Mouse (Mus musculus) gastrocnemius, adult 2 months (tissue): ENCODE results near the gene Clec2d. TPM values are rescaled to one million over a fixed set of nuclear protein-coding genes. Genes with fewer than 3 reads are reported as not detected.
"Not testable (repeated sequence)": the region's sequence is repeated elsewhere in the genome, so short reads cannot be mapped to it uniquely, and the experiment has no call there.

ENCODE experiments used
- DNase-seq: peaks from one replicate; pipeline ENCODE4 v3.0.0; 2022
- H3K27ac ChIP-seq: fragments of 200-600 bp; 2 replicates; pipeline ENCODE4 v1.8.1; 2022; ENCODE audit warnings: mild to moderate bottlenecking
- H3K4me3 ChIP-seq: fragments of 200-600 bp; 2 replicates; pipeline ENCODE4 v1.8.1; 2022; ENCODE audit warnings: mild to moderate bottlenecking, moderate library complexity
- CTCF ChIP-seq: fragments of 200-600 bp; IDR thresholded peaks from 2 replicates; pipeline ENCODE4 v1.8.1; 2022; ENCODE audit warnings: antibody characterized with exemption, mild to moderate bottlenecking, moderate library complexity
- intact Hi-C: fragments of 180-260 bp; cut with DNase I; formaldehyde crosslinking; loops from one replicate; pipeline ENCODE4 v1.15.1; 2025
- total RNA-seq, 2 experiments: library from RNA; stranded (reverse); gene quantifications; 2 replicates each; pipeline ENCODE4 v1.2.3; 2021

The Clec2d gene
- total RNA-seq, 2 experiments from 2014 or later, result 73.7 to 109 TPM

- no peak for TF ChIP-seq CTCF
- intact Hi-C loops, result loop anchor here (5.0 kb wide), 1 partner anchor 84 kb away; no protein-coding TSS in a partner anchor
- Histone ChIP-seq H3K27ac (no peak overlapping the region), H3K4me3 (no peak overlapping the region)
- DNase-seq, result no peak
Observed at GRCm38 (mm10) chr6:129176621-129177020, 3.8 kb upstream of the Clec2d start.

DNA sequence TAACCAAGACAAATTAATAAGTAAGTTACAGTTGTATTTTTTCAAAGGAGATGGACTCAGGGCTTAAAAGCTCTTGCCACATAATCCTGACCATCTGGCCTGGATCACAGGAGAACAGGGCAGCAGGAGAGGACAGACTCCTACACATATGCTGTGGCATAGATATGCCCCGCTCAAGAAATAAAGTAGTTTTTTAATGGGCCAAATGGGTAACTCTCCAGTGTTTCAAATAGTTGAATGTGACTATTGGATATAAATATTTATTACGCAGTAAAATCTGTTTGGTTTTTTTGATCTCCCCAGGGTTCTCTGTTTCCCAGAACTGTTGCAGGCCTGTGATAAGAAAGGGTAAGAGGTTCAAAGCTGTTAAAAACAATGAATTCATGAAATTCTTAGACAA is 1.1 kb upstream of the Clec2d start:
- no peak for TF ChIP-seq CTCF
- no peak overlapping the region for H3K4me3 ChIP-seq
- no peak for DNase-seq
- intact Hi-C loops, result loop anchor here (5.0 kb wide), 1 partner anchor 87 kb away; no protein-coding TSS in a partner anchor
- peak overlapping the region; percentile 96 for H3K27ac ChIP-seq

DNA sequence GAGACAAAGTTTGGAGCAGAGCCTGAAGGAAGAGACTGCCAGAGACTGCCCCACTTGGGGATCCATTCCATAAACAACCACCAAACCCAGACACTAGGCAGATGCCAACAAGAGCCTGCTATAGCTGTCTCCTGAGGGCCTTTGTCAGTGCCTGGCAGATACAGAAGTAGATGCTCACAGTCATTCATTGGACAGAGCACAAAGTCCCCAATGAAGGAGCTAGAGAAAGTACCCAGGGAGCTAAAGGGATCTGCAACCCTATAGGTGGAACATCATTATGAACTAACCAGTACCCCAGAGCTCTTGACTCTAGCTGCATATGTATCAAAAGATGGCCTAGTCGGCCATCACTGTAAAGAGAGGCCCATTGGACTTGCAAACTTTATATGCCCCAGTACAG is 584 bp upstream of the Clec2d start:
- not testable (repeated sequence) for DNase-seq
- peak overlapping the region; percentile 90 for H3K4me3 ChIP-seq
- intact Hi-C loops, result loop anchor here (2.0 to 5.0 kb wide), 2 partner anchors 37 to 88 kb away; no protein-coding TSS in a partner anchor
- H3K27ac ChIP-seq, result peak overlapping the region; percentile 96

DNA sequence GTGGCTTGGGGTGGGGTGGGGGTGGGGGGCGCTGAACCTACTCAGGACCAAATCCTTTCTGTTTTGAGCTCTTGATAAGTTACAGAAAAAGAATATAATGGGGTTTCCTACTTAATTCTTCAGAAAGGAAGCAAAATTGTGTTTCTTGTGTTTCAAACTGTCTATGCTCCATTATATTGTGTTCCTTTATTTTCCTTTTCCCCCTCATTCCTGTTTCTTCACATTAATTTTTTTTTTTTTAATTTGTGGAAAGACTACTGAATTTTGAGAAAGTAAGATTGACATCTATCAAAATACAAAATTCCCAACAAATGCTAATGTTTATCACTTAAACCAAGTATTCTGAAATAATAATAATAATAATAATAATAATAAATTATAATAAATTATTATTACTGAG is 834 bp downstream of the Clec2d start:
- intact Hi-C loops, result loop anchor here (2.0 kb wide), 1 partner anchor 36 kb away; no protein-coding TSS in a partner anchor
- Histone ChIP-seq H3K27ac (peak overlapping the region; percentile 96), H3K4me3 (peak overlapping the region; percentile 90)
- no peak for TF ChIP-seq CTCF
- DNase-seq, result no peak

GRCm38 (mm10) chr6:129181683-129182082 is 1.3 kb downstream of the Clec2d start:
- no peak for TF ChIP-seq CTCF
- intact Hi-C loops, result loop anchor here (1.0 to 2.0 kb wide), 2 partner anchors 35 to 56 kb away; no protein-coding TSS in a partner anchor
- DNase-seq, result peak; percentile 63
- peak overlapping the region; percentile 96 for H3K27ac ChIP-seq
- H3K4me3 ChIP-seq, result peak overlapping the region; percentile 90

DNA sequence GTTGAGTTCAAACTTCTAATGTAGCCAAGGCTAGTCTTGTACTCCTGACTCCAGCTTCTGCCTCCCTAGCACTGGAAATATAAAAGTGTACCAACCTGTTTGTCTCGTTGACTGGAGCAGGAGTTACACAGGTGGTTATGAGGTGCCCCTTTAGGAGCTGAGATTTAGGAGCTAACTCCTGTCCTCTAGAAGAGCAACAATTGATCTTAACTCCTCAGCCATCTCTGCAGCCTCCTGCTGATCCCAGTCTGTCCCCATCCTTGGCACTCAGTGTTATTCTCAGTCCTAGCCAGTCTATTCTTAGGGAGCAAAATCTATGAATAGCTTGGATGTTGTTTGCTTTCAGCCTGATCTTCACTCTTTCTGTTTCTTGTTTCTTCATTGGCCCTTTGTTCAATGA is 2.1 kb downstream of the Clec2d start:
- no peak for TF ChIP-seq CTCF
- peak; percentile 47 for DNase-seq
- intact Hi-C loops, result loop anchor here (1.0 kb wide), 1 partner anchor 55 kb away; no protein-coding TSS in a partner anchor
- peak overlapping the region; percentile 96 for H3K27ac ChIP-seq
- H3K4me3 ChIP-seq, result peak overlapping the region; percentile 90

GRCm38 (mm10) chr6:129184001-129184400 is 3.6 kb downstream of the Clec2d start:
- H3K27ac ChIP-seq, result peak overlapping the region; percentile 96
- intact Hi-C loops, result not testable (repeated sequence)
- peak overlapping the region; percentile 90 for H3K4me3 ChIP-seq

DNA sequence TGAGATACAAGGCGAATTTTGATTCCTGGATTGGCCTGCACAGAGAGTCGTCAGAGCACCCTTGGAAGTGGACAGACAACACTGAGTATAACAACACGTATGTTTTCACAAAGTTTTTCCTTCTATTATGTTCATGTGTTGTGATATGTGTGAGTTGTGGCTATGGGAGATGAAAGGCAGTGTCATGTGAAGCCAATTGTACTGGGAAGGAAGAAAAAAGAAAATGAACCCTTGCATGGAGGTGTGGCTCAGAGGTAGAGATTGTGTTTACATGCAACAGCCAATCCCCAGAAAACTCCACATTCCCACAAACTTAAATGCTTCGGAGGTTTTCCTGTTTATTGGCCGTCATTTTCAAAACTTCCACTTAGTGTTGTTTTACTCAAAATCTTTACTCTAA is 4.4 kb downstream of the Clec2d start:
- TF ChIP-seq CTCF, result no peak
- DNase-seq, result no peak
- H3K27ac ChIP-seq, result peak overlapping the region; percentile 96
- peak overlapping the region; percentile 90 for H3K4me3 ChIP-seq
- intact Hi-C loops, result loop anchor here (5.0 kb wide), 1 partner anchor 202 kb away; no protein-coding TSS in a partner anchor

More at GRCm38 (mm10) chr6:129184001-129184400, 3.6 kb downstream of the Clec2d start:
- not testable (repeated sequence) for DNase-seq

DNA sequence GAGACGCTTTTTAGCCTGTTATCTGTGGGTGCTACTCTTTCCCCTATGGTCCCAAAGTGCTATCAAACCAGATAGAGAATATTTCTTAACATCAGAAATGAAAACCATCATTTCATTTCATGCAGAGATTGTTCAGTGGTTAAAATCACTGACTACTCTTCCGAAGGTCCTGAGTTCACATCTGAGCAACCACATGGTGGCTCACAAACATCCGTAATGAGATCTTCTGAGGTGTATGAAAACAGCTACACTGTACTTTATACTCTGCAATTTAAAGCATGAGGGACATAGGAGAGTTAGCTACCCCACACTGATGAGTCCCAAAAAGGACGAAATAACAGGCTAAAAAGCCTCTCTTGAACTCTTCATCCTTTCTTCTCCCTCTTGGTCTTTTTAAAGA is 5.6 kb downstream of the Clec2d start:
- H3K27ac ChIP-seq, result peak overlapping the region; percentile 96
- no peak for DNase-seq
- intact Hi-C loops, result loop anchor here (5.0 kb wide), 1 partner anchor 204 kb away; no protein-coding TSS in a partner anchor
- no peak for TF ChIP-seq CTCF
- H3K4me3 ChIP-seq, result peak overlapping the region; percentile 90

- DNase-seq, result no peak
- H3K27ac ChIP-seq, result peak overlapping the region; percentile 96
- H3K4me3 ChIP-seq, result peak overlapping the region; percentile 90
- TF ChIP-seq CTCF, result no peak
- intact Hi-C loops, result loop anchor here (5.0 kb wide), 1 partner anchor 204 kb away; no protein-coding TSS in a partner anchor
Observed at GRCm38 (mm10) chr6:129186457-129187199, 6.2 kb downstream of the Clec2d start.

- Histone ChIP-seq H3K27ac (peak overlapping the region; percentile 96; the same call in 1 of the 2 replicates), H3K4me3 (no peak overlapping the region)
- intact Hi-C loops, result loop anchor here (5.0 kb wide), 1 partner anchor 205 kb away; no protein-coding TSS in a partner anchor
- no peak for TF ChIP-seq CTCF
- no peak for DNase-seq
Observed at GRCm38 (mm10) chr6:129187200-129187651, 6.8 kb downstream of the Clec2d start.

DNA sequence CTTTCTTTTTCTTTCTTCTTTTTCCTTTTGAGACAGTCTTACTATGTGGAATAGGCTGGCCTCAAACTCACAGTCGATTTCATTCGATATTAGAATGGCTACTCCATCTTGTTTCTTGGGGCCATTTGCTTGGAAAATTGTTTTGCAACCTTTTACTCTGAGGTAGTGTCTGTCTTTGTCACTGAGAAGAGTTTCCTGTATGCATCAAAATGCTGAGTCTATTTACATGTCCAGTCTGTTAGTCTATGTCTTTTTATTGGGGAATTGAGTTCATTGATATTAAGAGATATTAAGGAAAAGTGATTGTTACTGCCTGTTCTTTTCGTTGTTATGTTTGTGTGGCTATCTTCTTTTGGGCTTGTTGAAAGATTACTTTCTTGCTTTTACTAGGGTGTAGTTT is 7.4 kb downstream of the Clec2d start:
- not testable (repeated sequence) for H3K4me3 ChIP-seq, DNase-seq
- intact Hi-C loops, result loop anchor here (5.0 kb wide), 1 partner anchor 206 kb away; no protein-coding TSS in a partner anchor
- H3K27ac ChIP-seq, result peak overlapping the region; percentile 53; the same call in 1 of the 2 replicates

GRCm38 (mm10) chr6:129193431-129193830 is 13.0 kb downstream of the Clec2d start:
- DNase-seq, result no peak
- Histone ChIP-seq H3K27ac (no peak overlapping the region), H3K4me3 (no peak overlapping the region)
- intact Hi-C loops, result no loop called here
- TF ChIP-seq CTCF, result no peak

- DNase-seq, H3K4me3 ChIP-seq, H3K27ac ChIP-seq, intact Hi-C loops: not testable (repeated sequence)
Observed at GRCm38 (mm10) chr6:129200066-129200465, 19.7 kb downstream of the Clec2d start.
